Mouse (Mus musculus) embryonic facial prominence, embryonic 10.5 days (tissue): ENCODE results near the gene Pum1. TPM values are rescaled to one million over a fixed set of nuclear protein-coding genes. Genes with fewer than 3 reads are reported as not detected.

Experiments
- DNase-seq: peaks from one replicate; pipeline ENCODE4 v3.0.0-alpha.2; 2017; ENCODE audit warnings: low spot score
- H3K27ac ChIP-seq: fragments of 300-500 bp; sonication (generic); replicated peaks from 2 replicates; pipeline ENCODE4 v1.5.1; 2016; ENCODE audit warnings: mild to moderate bottlenecking
- H3K27me3 ChIP-seq: fragments of 300-500 bp; sonication (generic); replicated peaks from 2 replicates; pipeline ENCODE4 v1.6.1; 2016; ENCODE audit warnings: low read depth, mild to moderate bottlenecking; ENCODE audit not compliant: poor library complexity, severe bottlenecking
- H3K36me3 ChIP-seq: fragments of 300-500 bp; sonication (generic); replicated peaks from 2 replicates; pipeline ENCODE4 v1.6.1; 2016; ENCODE audit warnings: mild to moderate bottlenecking, moderate library complexity
- H3K4me1 ChIP-seq: fragments of 300-500 bp; sonication (generic); 2 replicates; pipeline ENCODE4 v1.6.1; 2016
- H3K4me3 ChIP-seq: fragments of 300-500 bp; sonication (generic); 2 replicates; pipeline ENCODE4 v1.5.1; 2016; ENCODE audit warnings: mild to moderate bottlenecking, moderate library complexity
- H3K9me3 ChIP-seq: fragments of 300-500 bp; sonication (generic); 2 replicates; pipeline ENCODE4 v1.6.1; 2016; ENCODE audit warnings: mild to moderate bottlenecking
- WGBS: fragments of 180-500 bp; shearing (Covaris S2); methylation state at CpG from one replicate; pipeline ENCODE4 v1.1.7; 2016; 5-methylcytosine and 5-hydroxymethylcytosine counted together
- polyA plus RNA-seq: library from polyadenylated mRNA; unstranded; fragments of >200 nt; fragmentation: Nextera tagmentation; extraction: Ambion mirVana; gene quantifications from 2 replicates; pipeline ENCODE4 v1.2.1, GENCODE M21; 2016

The Pum1 gene
- polyA plus RNA-seq, 1 experiment from 2014 or later: 120 TPM

GRCm38 (mm10) chr4:130779037-130779436 lies 115.9 kb downstream of the Pum1 start:
- H3K36me3 ChIP-seq: peaks cover 85% of the 10 kb centered on the region
- H3K9me3 ChIP-seq: no peaks in the 10 kb centered on the region
- peaks cover 6% of the 10 kb centered on the region; the same call in 1 of the 2 replicates for H3K4me1 ChIP-seq
- DNase-seq: no peak
- no peak overlapping the region for H3K4me3 ChIP-seq
- H3K27me3 ChIP-seq: no peaks in the 10 kb centered on the region
- 92% methylated on average over 3 of the region's 3 CpGs for WGBS
- no peak overlapping the region for H3K27ac ChIP-seq

GRCm38 (mm10) chr4:130782492-130782891 lies 119.4 kb downstream of the Pum1 start:
- 90% methylated on average over 2 of the region's 2 CpGs for WGBS
- H3K4me1 ChIP-seq: peaks cover 17% of the 10 kb centered on the region
- DNase-seq: no peak
- H3K9me3 ChIP-seq: no peaks in the 10 kb centered on the region
- no peak overlapping the region for H3K27ac ChIP-seq
- no peaks in the 10 kb centered on the region for H3K27me3 ChIP-seq
- peaks cover 51% of the 10 kb centered on the region for H3K36me3 ChIP-seq
- H3K4me3 ChIP-seq: no peak overlapping the region

GRCm38 (mm10) chr4:130784755-130785154 lies 121.6 kb downstream of the Pum1 start:
- Histone ChIP-seq H3K4me3 (no peak overlapping the region), H3K27me3 (no peaks in the 10 kb centered on the region), H3K4me1 (peaks cover 14% of the 10 kb centered on the region), H3K9me3 (no peaks in the 10 kb centered on the region), H3K27ac (peak overlapping the region; percentile 54), H3K36me3 (peaks cover 28% of the 10 kb centered on the region)
- 28% methylated on average over 4 of the region's 4 CpGs for whole genome bisulfite sequencing
- peak; percentile 67 for DNase-seq

GRCm38 (mm10) chr4:130787530-130787929 lies 124.4 kb downstream of the Pum1 start:
- Histone ChIP-seq H3K9me3 (no peaks in the 10 kb centered on the region), H3K36me3 (peaks cover 1% of the 10 kb centered on the region), H3K27ac (no peak overlapping the region), H3K4me3 (no peak overlapping the region), H3K27me3 (peaks cover 12% of the 10 kb centered on the region), H3K4me1 (peaks cover 20% of the 10 kb centered on the region)
- no peak for DNase-seq
- WGBS: 77% methylated on average over 5 of the region's 5 CpGs

GRCm38 (mm10) chr4:130790180-130790579 lies 127.1 kb downstream of the Pum1 start:
- 14% methylated on average over 6 of the region's 6 CpGs for WGBS
- Histone ChIP-seq H3K27ac (no peak overlapping the region), H3K4me3 (no peak overlapping the region), H3K4me1 (peaks cover 39% of the 10 kb centered on the region), H3K9me3 (no peaks in the 10 kb centered on the region), H3K27me3 (peaks cover 26% of the 10 kb centered on the region), H3K36me3 (no peaks in the 10 kb centered on the region)
- peak; percentile 89 for DNase-seq

- no peaks in the 10 kb centered on the region for H3K36me3 ChIP-seq
- peak; percentile 64 for DNase-seq
- peak overlapping the region; percentile 94 for H3K27ac ChIP-seq
- no peaks in the 10 kb centered on the region for H3K9me3 ChIP-seq
- H3K4me3 ChIP-seq: peak overlapping the region; percentile 89
- H3K27me3 ChIP-seq: peaks cover 26% of the 10 kb centered on the region
- H3K4me1 ChIP-seq: peaks cover 45% of the 10 kb centered on the region
- WGBS: 6% methylated on average over 19 of the region's 19 CpGs
Observed at GRCm38 (mm10) chr4:130791811-130792375, 128.8 kb downstream of the Pum1 start.

GRCm38 (mm10) chr4:130792376-130793179 lies 129.5 kb downstream of the Pum1 start, which contains the start of gene Sdc3:
Gene Sdc3 (plus strand): TSS chr4:130792537.
- peak within 1 kb of the TSS; percentile 94 for H3K27ac ChIP-seq
- no peaks in the 10 kb centered on the region for H3K36me3 ChIP-seq
- peaks cover 51% of the 10 kb centered on the region for H3K4me1 ChIP-seq
- H3K27me3 ChIP-seq: peaks cover 26% of the 10 kb centered on the region
- H3K4me3 ChIP-seq: peak within 1 kb of the TSS; percentile 89
- H3K9me3 ChIP-seq: no peaks in the 10 kb centered on the region
- peak; percentile 50 for DNase-seq
- WGBS: 3% methylated on average over 99 of the region's 99 CpGs

- WGBS: 42% methylated on average over 7 of the region's 7 CpGs
- Histone ChIP-seq H3K4me1 (peaks cover 57% of the 10 kb centered on the region), H3K9me3 (no peaks in the 10 kb centered on the region), H3K27me3 (peaks cover 26% of the 10 kb centered on the region), H3K4me3 (peak overlapping the region; percentile 89), H3K27ac (peak overlapping the region; percentile 94), H3K36me3 (no peaks in the 10 kb centered on the region)
- no peak for DNase-seq
Observed at GRCm38 (mm10) chr4:130793180-130793501, 130.0 kb downstream of the Pum1 start.

GRCm38 (mm10) chr4:130794771-130795170 lies 131.7 kb downstream of the Pum1 start:
- H3K9me3 ChIP-seq: no peaks in the 10 kb centered on the region
- peaks cover 26% of the 10 kb centered on the region for H3K27me3 ChIP-seq
- DNase-seq: no peak
- H3K27ac ChIP-seq: no peak overlapping the region
- H3K4me1 ChIP-seq: peaks cover 73% of the 10 kb centered on the region
- 0 out of 2 replicates have a peak overlapping the region, but pooled peaks have one; percentile 21 for H3K4me3 ChIP-seq
- no peaks in the 10 kb centered on the region for H3K36me3 ChIP-seq
- WGBS: 51% methylated on average over 4 of the region's 4 CpGs

- Histone ChIP-seq H3K27ac (no peak overlapping the region), H3K36me3 (no peaks in the 10 kb centered on the region), H3K27me3 (peaks cover 26% of the 10 kb centered on the region), H3K9me3 (no peaks in the 10 kb centered on the region), H3K4me3 (no peak overlapping the region), H3K4me1 (peaks cover 84% of the 10 kb centered on the region)
- WGBS: 89% methylated on average over 6 of the region's 6 CpGs
- no peak for DNase-seq
Observed at GRCm38 (mm10) chr4:130795970-130796369, 132.8 kb downstream of the Pum1 start.

GRCm38 (mm10) chr4:130797201-130798051 lies 134.3 kb downstream of the Pum1 start:
- peaks cover 90% of the 10 kb centered on the region for H3K4me1 ChIP-seq
- H3K27me3 ChIP-seq: peaks cover 13% of the 10 kb centered on the region; the same call in 1 of the 2 replicates
- peak overlapping the region; percentile 79 for H3K27ac ChIP-seq
- DNase-seq: peak; percentile 77
- peak overlapping the region; percentile 33 for H3K4me3 ChIP-seq
- H3K9me3 ChIP-seq: no peaks in the 10 kb centered on the region
- no peaks in the 10 kb centered on the region for H3K36me3 ChIP-seq
- WGBS: 25% methylated on average over 15 of the region's 15 CpGs

- H3K9me3 ChIP-seq: no peaks in the 10 kb centered on the region
- H3K27ac ChIP-seq: peak overlapping the region; percentile 79
- H3K36me3 ChIP-seq: no peaks in the 10 kb centered on the region
- WGBS: 56% methylated on average over 1 of the region's 1 CpGs
- no peak for DNase-seq
- H3K4me3 ChIP-seq: no peak overlapping the region
- peaks cover 90% of the 10 kb centered on the region for H3K4me1 ChIP-seq
- H3K27me3 ChIP-seq: peaks cover 9% of the 10 kb centered on the region; the same call in 1 of the 2 replicates
Observed at GRCm38 (mm10) chr4:130798416-130798815, 135.3 kb downstream of the Pum1 start.
